Mouse (Mus musculus): ENCODE results near the gene Colgalt2. TPM values are rescaled to one million over a fixed set of nuclear protein-coding genes. Genes with fewer than 3 reads are reported as not detected.

Colgalt2 gene
- polyA plus RNA-seq, 1 experiment from 2014 or later = 2.3 TPM

GRCm38 (mm10) chr1:152543449-152544159 lies 144.0 kb downstream of the Colgalt2 start:
- H3K36me3 ChIP-seq (ENCODE audit: control insufficient read depth, insufficient read depth, low read length) = no peaks in the 10 kb centered on the region
- H3K9me3 ChIP-seq (ENCODE audit: control insufficient read depth, low read length) = no peaks in the 10 kb centered on the region
- 92% methylated on average over 2 of the region's 2 CpGs for WGBS

GRCm38 (mm10) chr1:152549061-152549738 lies 149.6 kb downstream of the Colgalt2 start:
- Histone ChIP-seq H3K4me1 (ENCODE audit: control insufficient read depth, insufficient read depth, low read length) (no peaks in the 10 kb centered on the region), H3K36me3 (ENCODE audit: control insufficient read depth, insufficient read depth, low read length) (no peaks in the 10 kb centered on the region), H3K9ac (ENCODE audit: low read length) (no peak overlapping the region), H3K9me3 (ENCODE audit: control insufficient read depth, low read length) (no peaks in the 10 kb centered on the region), H3K4me2 (no peak overlapping the region), H3K27ac (ENCODE audit: low read depth, low read length) (no peak overlapping the region), H3K27me3 (ENCODE audit: control insufficient read depth, insufficient read depth, low read length) (no peaks in the 10 kb centered on the region), H3K4me3 (ENCODE audit: low read depth, low read length) (no peak overlapping the region)
- ATAC-seq (ENCODE audit: low FRiP score) = no peak
- 88% methylated on average over 13 of the region's 13 CpGs for WGBS
- no peak for DNase-seq (ENCODE audit: low spot score, missing footprints)

More at GRCm38 (mm10) chr1:152543449-152544159, 144.0 kb downstream of the Colgalt2 start:
- no peak overlapping the region for H3K4me3 ChIP-seq (ENCODE audit: low read depth, low read length)
- no peak overlapping the region for H3K4me2 ChIP-seq
- no peak overlapping the region for H3K9ac ChIP-seq (ENCODE audit: low read length)
- no peak overlapping the region for H3K27ac ChIP-seq (ENCODE audit: low read depth, low read length)
- no peaks in the 10 kb centered on the region for H3K4me1 ChIP-seq (ENCODE audit: control insufficient read depth, insufficient read depth, low read length)
- no peaks in the 10 kb centered on the region for H3K27me3 ChIP-seq (ENCODE audit: control insufficient read depth, insufficient read depth, low read length)
- ATAC-seq (ENCODE audit: low FRiP score) (no peak), DNase-seq (ENCODE audit: low spot score, missing footprints) (no peak)

GRCm38 (mm10) chr1:152550544-152550943 lies 150.9 kb downstream of the Colgalt2 start:
- Histone ChIP-seq H3K4me1 (ENCODE audit: control insufficient read depth, insufficient read depth, low read length) (no peaks in the 10 kb centered on the region), H3K4me2 (no peak overlapping the region), H3K36me3 (ENCODE audit: control insufficient read depth, insufficient read depth, low read length) (no peaks in the 10 kb centered on the region), H3K4me3 (ENCODE audit: low read depth, low read length) (no peak overlapping the region), H3K9me3 (ENCODE audit: control insufficient read depth, low read length) (no peaks in the 10 kb centered on the region), H3K27ac (ENCODE audit: low read depth, low read length) (no peak overlapping the region), H3K9ac (ENCODE audit: low read length) (no peak overlapping the region), H3K27me3 (ENCODE audit: control insufficient read depth, insufficient read depth, low read length) (no peaks in the 10 kb centered on the region)
- DNase-seq (ENCODE audit: low spot score, missing footprints) (no peak), ATAC-seq (ENCODE audit: low FRiP score) (no peak)
- WGBS = 83% methylated on average over 2 of the region's 2 CpGs

- peaks cover 4% of the 10 kb centered on the region for H3K4me1 ChIP-seq (ENCODE audit: control insufficient read depth, insufficient read depth, low read length)
- ATAC-seq (ENCODE audit: low FRiP score) = no peak
- no peak overlapping the region for H3K27ac ChIP-seq (ENCODE audit: low read depth, low read length)
- H3K4me3 ChIP-seq (ENCODE audit: low read depth, low read length) = no peak overlapping the region
- H3K9me3 ChIP-seq (ENCODE audit: control insufficient read depth, low read length) = no peaks in the 10 kb centered on the region
- no peaks in the 10 kb centered on the region for H3K27me3 ChIP-seq (ENCODE audit: control insufficient read depth, insufficient read depth, low read length)
- H3K36me3 ChIP-seq (ENCODE audit: control insufficient read depth, insufficient read depth, low read length) = no peaks in the 10 kb centered on the region
- no peak overlapping the region for H3K9ac ChIP-seq (ENCODE audit: low read length)
- DNase-seq (ENCODE audit: low spot score, missing footprints) = no peak
- WGBS = 87% methylated on average over 3 of the region's 3 CpGs
- no peak overlapping the region for H3K4me2 ChIP-seq
These were observed 151.3 kb downstream of the Colgalt2 start for GRCm38 (mm10) chr1:152550973-152551372.

GRCm38 (mm10) chr1:152553912-152554547 lies 154.4 kb downstream of the Colgalt2 start:
- no peak overlapping the region for H3K27ac ChIP-seq (ENCODE audit: low read depth, low read length)

GRCm38 (mm10) chr1:152555944-152556573 lies 156.4 kb downstream of the Colgalt2 start:
- Histone ChIP-seq H3K9me3 (ENCODE audit: control insufficient read depth, low read length) (no peaks in the 10 kb centered on the region), H3K36me3 (ENCODE audit: control insufficient read depth, insufficient read depth, low read length) (no peaks in the 10 kb centered on the region), H3K9ac (ENCODE audit: low read length) (peak overlapping the region; percentile 41), H3K27ac (ENCODE audit: low read depth, low read length) (peak overlapping the region; percentile 72), H3K4me1 (ENCODE audit: control insufficient read depth, insufficient read depth, low read length) (peaks cover 13% of the 10 kb centered on the region), H3K4me2 (no peak overlapping the region), H3K27me3 (ENCODE audit: control insufficient read depth, insufficient read depth, low read length) (no peaks in the 10 kb centered on the region; the same call in 1 of the 2 replicates), H3K4me3 (ENCODE audit: low read depth, low read length) (no peak overlapping the region)
- ATAC-seq (ENCODE audit: low FRiP score) = peak; percentile 94
- DNase-seq (ENCODE audit: low spot score, missing footprints) = peak; percentile 91
- WGBS = 13% methylated on average over 7 of the region's 7 CpGs

More at GRCm38 (mm10) chr1:152553912-152554547, 154.4 kb downstream of the Colgalt2 start:
- Histone ChIP-seq H3K9me3 (ENCODE audit: control insufficient read depth, low read length) (no peaks in the 10 kb centered on the region), H3K4me2 (no peak overlapping the region), H3K27me3 (ENCODE audit: control insufficient read depth, insufficient read depth, low read length) (no peaks in the 10 kb centered on the region), H3K4me1 (ENCODE audit: control insufficient read depth, insufficient read depth, low read length) (peaks cover 13% of the 10 kb centered on the region), H3K36me3 (ENCODE audit: control insufficient read depth, insufficient read depth, low read length) (no peaks in the 10 kb centered on the region), H3K4me3 (ENCODE audit: low read depth, low read length) (no peak overlapping the region), H3K9ac (ENCODE audit: low read length) (no peak overlapping the region)
- ATAC-seq (ENCODE audit: low FRiP score) = no peak
- no peak for DNase-seq (ENCODE audit: low spot score, missing footprints)
- 75% methylated on average over 15 of the region's 15 CpGs for WGBS

GRCm38 (mm10) chr1:152556576-152557281 lies 157.1 kb downstream of the Colgalt2 start:
- Histone ChIP-seq H3K27ac (ENCODE audit: low read depth, low read length) (no peak overlapping the region; the same call in 1 of the 2 replicates), H3K9ac (ENCODE audit: low read length) (no peak overlapping the region), H3K9me3 (ENCODE audit: control insufficient read depth, low read length) (no peaks in the 10 kb centered on the region), H3K4me1 (ENCODE audit: control insufficient read depth, insufficient read depth, low read length) (peaks cover 13% of the 10 kb centered on the region), H3K4me3 (ENCODE audit: low read depth, low read length) (no peak overlapping the region), H3K27me3 (ENCODE audit: control insufficient read depth, insufficient read depth, low read length) (no peaks in the 10 kb centered on the region; the same call in 1 of the 2 replicates), H3K4me2 (no peak overlapping the region), H3K36me3 (ENCODE audit: control insufficient read depth, insufficient read depth, low read length) (no peaks in the 10 kb centered on the region)
- whole genome bisulfite sequencing = 47% methylated on average over 14 of the region's 14 CpGs
- peak; percentile 69 for ATAC-seq (ENCODE audit: low FRiP score)
- peak; percentile 93 for DNase-seq (ENCODE audit: low spot score, missing footprints)

All from midbrain, embryonic 11.5 days (tissue).